Mouse (Mus musculus): Measurements from ENCODE around the gene Arhgap31.

GRCm38 (mm10) chr16:38743941-38744673 is 31.0 kb upstream of the Arhgap31 start:
- TF ChIP-seq CTCF (conservative IDR thresholded peaks at IDR 0.05; ENCODE audit: low read length) (no peak), NANOG (IDR thresholded peaks at IDR 0.05; ENCODE audit: borderline replicate concordance, low read length) (no peak), POU5F1 (IDR thresholded peaks at IDR 0.05; ENCODE audit: borderline replicate concordance, low read length) (no peak)

Measured in E14TG2a.4 (cell line).